Mouse (Mus musculus): ENCODE measurements around the gene Gm10330.
"Not testable (repeated sequence)": the region's sequence is repeated elsewhere in the genome, so short reads cannot be mapped to it uniquely, and the experiment has no call there.

Gm10330 gene

GRCm38 (mm10) chr12:23780165-23780564, at the start of gene Gm10330:
Gene Gm10330, minus strand, starts transcription at chr12:23780265.
- DNase-seq (ENCODE audit: low read depth, low spot score): not testable (repeated sequence)

GRCm38 (mm10) chr12:23800776-23801175, 20.7 kb upstream of the Gm10330 start:
- DNase-seq (ENCODE audit: low read depth, low spot score): not testable (repeated sequence)

- not testable (repeated sequence) for DNase-seq (ENCODE audit: low read depth, low spot score)
Observed at GRCm38 (mm10) chr12:23800366-23800765, 20.3 kb upstream of the Gm10330 start.

Data from telencephalon, adult 2 months (tissue).